Mouse (Mus musculus) intestine, embryonic 15.5 days (tissue): ENCODE measurements around the gene Mettl18. TPM values are rescaled to one million over a fixed set of nuclear protein-coding genes. Genes with fewer than 3 reads are reported as not detected.

Experiments used
- ATAC-seq: fragments of 200-750 bp; cut with Nextera tagmentation; 2 replicates; pipeline ENCODE4 v1.8.0; 2017; ENCODE audit warnings: moderate TSS enrichment, moderate library complexity
- H3K27ac ChIP-seq: fragments of 300-500 bp; sonication (generic); 2 replicates; pipeline ENCODE4 v1.5.1; 2015; ENCODE audit warnings: mild to moderate bottlenecking, inconsistent platforms
- H3K27me3 ChIP-seq: fragments of 300-500 bp; sonication (generic); replicated peaks from 2 replicates; pipeline ENCODE4 v1.6.1; 2015; ENCODE audit warnings: inconsistent platforms
- H3K36me3 ChIP-seq: fragments of 300-500 bp; sonication (generic); 2 replicates; pipeline ENCODE4 v1.6.1; 2015; ENCODE audit warnings: inconsistent platforms
- H3K4me1 ChIP-seq: fragments of 300-500 bp; sonication (generic); replicated peaks from 2 replicates; pipeline ENCODE4 v1.6.1; 2015; ENCODE audit warnings: inconsistent platforms
- H3K4me2 ChIP-seq: fragments of 300-500 bp; sonication (generic); replicated peaks from 2 replicates; pipeline ENCODE4 v1.6.1; 2015; ENCODE audit warnings: mild to moderate bottlenecking, inconsistent platforms
- H3K4me3 ChIP-seq: fragments of 300-500 bp; sonication (generic); replicated peaks from 2 replicates; pipeline ENCODE4 v1.5.1; 2015; ENCODE audit warnings: inconsistent platforms
- H3K9ac ChIP-seq: fragments of 300-500 bp; sonication (generic); 2 replicates; pipeline ENCODE4 v1.6.1; 2015; ENCODE audit warnings: inconsistent platforms
- H3K9me3 ChIP-seq: fragments of 300-500 bp; sonication (generic); 2 replicates; pipeline ENCODE4 v1.6.1; 2016; ENCODE audit warnings: inconsistent platforms
- WGBS: fragments of 180-500 bp; shearing (Covaris S2); methylation state at CpG from one replicate; pipeline ENCODE4 v1.1.7; 2015; 5-methylcytosine and 5-hydroxymethylcytosine counted together
- polyA plus RNA-seq: library from polyadenylated mRNA; unstranded; fragments of >200 nt; fragmentation: Nextera tagmentation; extraction: Ambion mirVana; gene quantifications from 2 replicates; pipeline ENCODE4 v1.2.1, GENCODE M21; 2015

Mettl18 gene
- polyA plus RNA-seq = 10.2 and 11.0 TPM in 2 replicates

DNA sequence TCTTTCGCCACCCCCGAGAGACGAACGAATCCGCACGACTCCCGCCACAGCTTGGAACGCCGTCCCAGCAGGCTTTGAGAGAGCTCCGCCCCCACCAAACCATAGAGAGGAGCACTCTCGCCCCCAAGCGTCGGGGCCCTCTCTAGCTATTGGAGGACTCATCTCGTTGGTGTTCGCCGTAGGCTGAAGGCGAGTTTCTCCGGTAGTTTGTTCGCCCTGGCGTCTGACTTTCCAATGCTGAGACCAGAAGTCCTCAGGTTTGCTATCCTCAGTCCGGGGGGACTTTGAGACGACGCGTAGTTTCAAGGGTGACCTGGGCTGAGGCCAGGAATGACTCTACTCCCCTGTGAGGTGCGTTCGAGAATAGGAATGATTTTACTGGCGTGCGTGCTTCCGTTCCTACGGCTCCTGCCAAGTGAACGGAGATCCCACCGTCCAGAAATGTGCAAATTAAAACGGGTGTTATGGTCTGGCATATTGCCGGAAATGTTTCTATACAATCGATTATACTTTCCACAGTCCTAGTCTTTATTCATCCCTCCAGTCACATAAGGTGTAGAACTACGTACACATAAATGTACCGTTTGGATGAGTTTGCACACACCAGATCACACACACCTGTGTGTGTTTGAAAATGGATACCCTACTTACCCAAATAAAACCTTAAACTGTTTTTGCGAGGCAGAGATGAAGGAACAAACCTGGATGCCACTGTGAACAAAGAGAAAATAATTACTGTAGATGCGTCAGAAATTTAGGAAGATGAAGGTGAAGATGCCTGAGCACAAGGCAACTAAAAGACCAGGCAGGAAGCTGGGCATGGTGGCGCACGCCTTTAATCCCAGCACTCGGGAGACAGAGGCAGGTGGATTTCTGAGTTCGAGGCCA is at the start of gene Mettl18, which contains the start of gene BC055324:
TSS of gene Mettl18 (plus strand) at position 169 of the 888 bp plus-strand sequence.
TSS of gene BC055324 (minus strand) at position 76 of the 888 bp plus-strand sequence.
- 2% methylated on average over 43 of the region's 43 CpGs for WGBS
- peak within 1 kb of the TSS; percentile 64 for H3K4me2 ChIP-seq

DNA sequence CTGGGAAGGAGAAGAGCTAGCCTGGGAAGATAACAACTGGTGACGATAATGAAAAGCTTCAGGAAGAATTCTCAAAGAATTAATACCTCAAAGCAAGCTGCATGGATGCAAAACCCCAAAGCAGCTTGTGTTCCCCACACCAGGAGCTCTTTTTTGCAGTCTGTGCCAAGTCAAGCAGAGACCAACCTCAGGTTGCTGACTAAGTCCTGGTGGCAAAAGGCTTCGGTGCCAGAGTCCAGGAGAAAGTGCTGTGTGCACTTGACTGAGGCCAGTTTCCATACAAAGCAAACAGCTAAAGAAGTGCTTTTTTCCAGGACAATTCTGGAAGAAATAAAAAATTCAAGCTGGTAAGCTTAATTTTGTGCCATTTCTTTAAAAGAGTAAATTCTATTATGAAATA is 41.3 kb upstream of the Mettl18 start:
- Histone ChIP-seq H3K9ac (no peak overlapping the region), H3K4me2 (no peak overlapping the region), H3K36me3 (peaks cover 18% of the 10 kb centered on the region), H3K4me3 (no peak overlapping the region), H3K9me3 (no peaks in the 10 kb centered on the region), H3K27me3 (no peaks in the 10 kb centered on the region), H3K27ac (no peak overlapping the region), H3K4me1 (no peaks in the 10 kb centered on the region)
- ATAC-seq = no peak
- WGBS = 84% methylated on average over 2 of the region's 2 CpGs

More for the DNA sequence above, at the start of gene Mettl18, which contains the start of gene BC055324:
- Histone ChIP-seq H3K27me3 (no peaks in the 10 kb centered on the region), H3K4me1 (no peaks in the 10 kb centered on the region), H3K36me3 (no peaks in the 10 kb centered on the region), H3K27ac (peak within 1 kb of the TSS; percentile 71), H3K9ac (peak within 1 kb of the TSS; percentile 72), H3K4me3 (peak within 1 kb of the TSS; percentile 87), H3K9me3 (no peaks in the 10 kb centered on the region)
- ATAC-seq = peak; percentile 98

DNA sequence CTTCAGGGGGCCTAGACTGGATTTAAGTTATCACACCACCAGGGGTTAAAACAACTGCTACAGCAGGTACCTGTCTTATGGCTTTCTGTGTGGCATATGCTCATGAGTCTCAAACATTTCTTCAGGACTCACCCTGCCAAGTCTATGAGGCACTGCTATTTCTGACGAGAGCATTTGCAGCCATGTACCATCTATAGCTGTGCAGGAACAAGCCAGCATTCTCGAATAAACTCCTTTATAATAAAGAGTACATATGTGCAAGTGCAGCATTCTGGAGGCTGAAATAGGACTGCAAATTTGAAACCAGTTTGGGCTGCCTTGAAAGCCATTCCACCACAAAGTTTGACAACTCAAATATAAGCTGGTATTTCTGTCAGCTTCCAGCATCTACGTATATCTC is 36.7 kb upstream of the Mettl18 start:
- no peak overlapping the region for H3K4me2 ChIP-seq
- H3K4me3 ChIP-seq = no peak overlapping the region
- H3K4me1 ChIP-seq = no peaks in the 10 kb centered on the region
- no peak overlapping the region for H3K27ac ChIP-seq
- H3K9ac ChIP-seq = no peak overlapping the region
- ATAC-seq = no peak
- no peaks in the 10 kb centered on the region for H3K9me3 ChIP-seq
- H3K27me3 ChIP-seq = no peaks in the 10 kb centered on the region
- H3K36me3 ChIP-seq = peaks cover 9% of the 10 kb centered on the region
- WGBS = 80% methylated on average over 3 of the region's 3 CpGs

DNA sequence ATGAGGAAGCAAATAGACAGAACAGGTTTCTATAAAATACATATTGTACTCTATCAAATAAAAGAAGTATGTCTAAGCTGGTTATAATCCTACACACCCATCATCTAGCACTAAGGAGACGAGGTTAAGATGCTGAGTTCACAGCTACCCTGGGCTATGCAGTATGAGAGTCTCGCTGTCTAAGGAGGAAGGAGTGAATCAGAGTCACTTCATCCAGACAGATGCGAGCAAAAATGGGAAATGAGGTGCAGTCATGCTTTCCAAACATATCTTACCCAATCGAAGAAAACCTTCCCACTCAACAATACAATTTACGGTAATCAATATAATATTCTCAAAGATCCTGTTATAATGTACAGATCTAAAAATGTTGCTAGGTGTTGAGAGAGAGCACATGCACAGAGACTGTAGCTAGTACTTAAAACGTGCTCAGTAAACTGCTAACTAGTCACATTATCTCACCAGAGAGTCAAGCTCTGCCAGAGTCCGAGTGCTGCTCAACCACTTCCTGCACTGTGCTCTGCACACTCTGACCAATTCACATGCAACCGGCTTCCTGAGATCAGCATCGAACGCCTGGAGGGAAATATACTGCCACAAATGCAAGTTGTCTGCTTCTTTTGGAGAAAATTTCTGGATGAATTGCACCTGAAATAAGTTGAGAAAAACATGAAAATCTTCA is 30.5 kb upstream of the Mettl18 start:
- H3K27ac ChIP-seq = no peak overlapping the region
- WGBS = 86% methylated on average over 10 of the region's 10 CpGs
- ATAC-seq = no peak
- no peaks in the 10 kb centered on the region for H3K4me1 ChIP-seq
- no peaks in the 10 kb centered on the region for H3K27me3 ChIP-seq
- no peaks in the 10 kb centered on the region for H3K9me3 ChIP-seq
- no peak overlapping the region for H3K4me3 ChIP-seq
- H3K9ac ChIP-seq = no peak overlapping the region
- no peak overlapping the region for H3K4me2 ChIP-seq
- H3K36me3 ChIP-seq = no peaks in the 10 kb centered on the region; the same call in 1 of the 2 replicates

DNA sequence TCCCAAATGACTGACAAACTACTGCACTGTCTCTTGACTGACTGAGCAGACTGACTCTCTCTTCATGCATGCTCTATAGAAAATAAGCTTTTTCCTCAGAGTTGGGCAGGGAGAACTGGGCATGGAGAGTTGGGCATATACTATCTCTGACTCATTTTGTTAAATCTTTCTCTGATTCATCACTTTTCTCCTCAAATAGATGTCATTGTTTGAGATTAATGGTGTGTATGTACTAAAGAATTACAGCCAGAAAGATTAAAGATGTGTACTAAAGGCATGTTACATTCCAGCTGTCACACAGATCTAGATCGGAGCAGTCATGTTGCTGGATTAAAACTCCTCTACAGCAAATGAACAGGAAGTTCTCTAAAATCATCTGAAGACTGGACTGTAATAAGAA is 20.2 kb upstream of the Mettl18 start:
- no peaks in the 10 kb centered on the region for H3K36me3 ChIP-seq
- 75% methylated on average over 1 of the region's 1 CpGs for WGBS
- no peak for ATAC-seq

DNA sequence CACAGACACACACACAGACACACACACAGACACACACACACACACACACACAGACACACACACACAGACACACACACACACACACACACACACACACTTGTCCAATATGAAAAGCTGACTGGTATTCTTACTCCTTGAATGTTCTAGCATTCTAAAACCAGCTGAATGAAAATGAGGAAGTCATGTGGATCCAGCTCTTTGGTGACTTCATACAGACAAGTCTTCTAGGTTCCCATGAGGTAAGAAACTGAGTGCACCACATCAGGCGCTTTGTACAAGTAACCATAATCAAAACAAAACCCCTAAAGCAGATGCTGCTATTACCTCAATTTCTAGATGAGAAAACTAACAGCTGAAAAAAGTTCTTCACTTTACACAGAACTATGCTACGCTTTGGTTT is 19.6 kb upstream of the Mettl18 start:
- H3K9ac ChIP-seq = no peak overlapping the region
- 91% methylated on average over 2 of the region's 2 CpGs for WGBS
- H3K9me3 ChIP-seq = no peaks in the 10 kb centered on the region
- H3K27ac ChIP-seq = no peak overlapping the region
- no peak overlapping the region for H3K4me3 ChIP-seq
- H3K4me1 ChIP-seq = no peaks in the 10 kb centered on the region
- no peaks in the 10 kb centered on the region for H3K36me3 ChIP-seq
- no peak for ATAC-seq
- no peaks in the 10 kb centered on the region for H3K27me3 ChIP-seq
- no peak overlapping the region for H3K4me2 ChIP-seq

More for the DNA sequence above, 20.2 kb upstream of the Mettl18 start:
- Histone ChIP-seq H3K9ac (no peak overlapping the region), H3K27me3 (no peaks in the 10 kb centered on the region), H3K4me2 (no peak overlapping the region), H3K4me1 (no peaks in the 10 kb centered on the region), H3K9me3 (no peaks in the 10 kb centered on the region), H3K4me3 (no peak overlapping the region), H3K27ac (no peak overlapping the region)

DNA sequence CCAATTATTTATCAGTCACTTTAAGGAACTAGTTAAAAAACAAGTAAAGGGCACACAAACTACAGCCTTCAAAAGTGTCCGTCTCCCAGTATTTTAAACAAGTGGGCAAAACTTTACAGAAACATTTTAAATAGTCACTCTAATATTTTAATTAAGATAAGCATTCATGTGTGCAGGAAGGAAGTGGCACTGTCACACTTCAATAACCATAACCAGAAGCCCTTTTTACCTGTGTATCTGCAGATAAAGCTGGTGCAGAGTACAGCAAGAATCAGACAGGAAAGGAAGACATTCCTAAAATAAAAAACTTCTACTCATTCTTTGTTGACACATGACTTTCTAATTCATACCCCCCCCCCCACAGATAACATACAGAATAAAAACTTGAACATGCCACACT is 18.2 kb upstream of the Mettl18 start:
- Histone ChIP-seq H3K4me2 (no peak overlapping the region), H3K4me1 (no peaks in the 10 kb centered on the region), H3K27me3 (no peaks in the 10 kb centered on the region), H3K9me3 (no peaks in the 10 kb centered on the region), H3K36me3 (no peaks in the 10 kb centered on the region), H3K4me3 (no peak overlapping the region), H3K27ac (no peak overlapping the region), H3K9ac (no peak overlapping the region)
- ATAC-seq = no peak
- 91% methylated on average over 1 of the region's 1 CpGs for WGBS

DNA sequence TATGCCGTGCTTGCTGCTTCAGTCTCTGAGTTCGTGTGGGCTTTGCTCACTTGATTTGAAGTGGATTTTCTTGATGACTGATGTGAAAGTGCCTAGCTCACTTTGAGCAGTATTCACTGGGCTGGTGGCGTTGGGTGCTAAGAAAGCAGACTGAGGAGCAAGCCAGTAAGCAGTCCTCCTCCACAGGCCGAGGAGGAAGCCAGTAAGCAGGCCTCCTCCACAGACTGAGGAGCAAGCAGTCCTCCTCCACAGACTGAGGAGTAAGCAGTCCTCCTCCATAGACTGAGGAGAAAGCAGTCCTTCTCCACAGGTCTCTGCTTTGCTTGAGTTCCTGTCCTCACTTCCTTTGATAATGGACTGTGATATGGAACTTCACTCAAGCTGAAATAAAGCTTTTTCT is 2.3 kb upstream of the Mettl18 start:
- H3K27ac ChIP-seq = no peak overlapping the region
- WGBS = 78% methylated on average over 4 of the region's 4 CpGs

DNA sequence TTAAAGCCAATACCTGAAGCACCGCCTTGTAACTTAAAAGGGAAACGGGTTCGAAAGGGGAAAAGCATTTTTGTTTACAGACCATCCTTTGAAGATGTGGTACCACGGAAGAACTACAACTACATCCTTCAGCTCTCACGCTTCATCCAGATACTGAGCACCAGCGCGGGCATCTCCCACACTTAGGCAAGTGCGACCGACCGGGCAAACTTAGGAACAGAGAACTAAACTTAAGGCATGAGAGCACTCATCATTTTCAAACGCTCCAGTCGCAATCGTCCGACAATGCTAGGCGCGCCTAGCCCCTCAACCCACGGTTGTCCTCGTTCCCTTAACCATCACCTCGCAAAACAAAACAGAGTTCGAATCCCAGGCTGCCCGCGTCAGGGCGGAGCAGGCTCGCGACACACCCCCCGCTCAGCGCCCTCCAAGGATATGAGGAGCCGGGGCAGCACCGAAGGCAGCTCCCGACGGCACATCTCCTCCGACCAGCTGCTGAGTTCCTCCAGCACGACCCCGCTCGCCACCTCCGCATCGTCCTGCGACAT is 442 bp upstream of the Mettl18 start:
- Histone ChIP-seq H3K4me3 (peak overlapping the region; percentile 87), H3K4me2 (peak overlapping the region; percentile 64), H3K4me1 (no peaks in the 10 kb centered on the region), H3K9ac (peak overlapping the region; percentile 72), H3K27me3 (no peaks in the 10 kb centered on the region), H3K9me3 (no peaks in the 10 kb centered on the region), H3K27ac (0 out of 2 replicates have a peak overlapping the region, but pooled peaks have one; percentile 58), H3K36me3 (no peaks in the 10 kb centered on the region)
- peak; percentile 84 for ATAC-seq
- 2% methylated on average over 38 of the region's 38 CpGs for WGBS

More for the DNA sequence above, 2.3 kb upstream of the Mettl18 start:
- no peak overlapping the region for H3K4me2 ChIP-seq
- no peak overlapping the region for H3K4me3 ChIP-seq
- no peak overlapping the region for H3K9ac ChIP-seq
- no peaks in the 10 kb centered on the region for H3K36me3 ChIP-seq
- H3K4me1 ChIP-seq = no peaks in the 10 kb centered on the region
- H3K9me3 ChIP-seq = no peaks in the 10 kb centered on the region
- ATAC-seq = no peak
- no peaks in the 10 kb centered on the region for H3K27me3 ChIP-seq

DNA sequence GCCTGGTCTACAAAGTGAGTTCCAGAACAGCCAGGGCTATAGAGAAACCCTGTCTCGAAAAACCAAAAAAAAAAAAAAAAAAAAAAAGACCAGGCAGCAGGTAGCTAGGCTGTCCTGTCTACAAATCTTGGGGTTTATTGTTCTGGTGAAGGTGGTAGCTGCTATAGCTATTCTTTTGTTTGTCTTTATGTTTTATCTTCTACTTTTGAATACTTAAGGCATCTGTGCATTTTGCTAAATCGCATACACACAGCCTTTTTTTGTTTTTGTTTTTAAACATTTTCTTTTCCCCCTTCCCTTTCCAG is 872 bp downstream of the Mettl18 start:
- no peak overlapping the region for H3K9ac ChIP-seq
- no peaks in the 10 kb centered on the region for H3K9me3 ChIP-seq

DNA sequence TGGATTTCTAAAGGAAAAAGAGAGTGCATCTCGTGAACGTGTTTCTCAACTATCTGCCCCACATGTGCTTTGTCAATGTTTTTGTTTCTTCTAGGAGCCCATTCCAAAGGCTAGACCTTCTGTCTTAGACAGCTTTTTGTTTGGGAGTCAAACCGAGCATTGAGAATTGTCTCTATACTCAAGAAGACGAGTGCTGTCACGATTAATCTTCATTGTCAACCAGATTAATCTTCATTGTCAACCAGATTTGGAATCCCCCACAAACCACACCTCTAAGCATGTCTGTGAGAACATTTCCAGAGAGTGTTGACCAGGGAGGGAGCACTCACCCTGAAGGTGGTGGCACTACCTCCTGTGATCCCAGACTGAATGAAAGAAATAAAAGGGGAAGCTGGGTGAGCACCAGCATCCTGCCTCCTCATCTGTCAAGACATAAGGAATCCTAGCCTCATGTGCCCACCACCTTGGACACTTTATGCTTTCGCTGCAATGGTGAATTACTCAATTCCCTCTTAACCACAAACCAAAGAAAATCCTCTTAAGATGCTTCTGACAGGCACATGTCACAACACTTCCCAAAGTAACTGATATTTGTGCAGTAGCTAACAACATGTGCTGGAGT is 7.3 kb downstream of the Mettl18 start:
- no peaks in the 10 kb centered on the region for H3K4me1 ChIP-seq
- no peak overlapping the region for H3K27ac ChIP-seq
- H3K9ac ChIP-seq = no peak overlapping the region
- H3K4me3 ChIP-seq = no peak overlapping the region
- no peaks in the 10 kb centered on the region for H3K27me3 ChIP-seq
- no peaks in the 10 kb centered on the region for H3K36me3 ChIP-seq
- H3K4me2 ChIP-seq = no peak overlapping the region
- ATAC-seq = no peak
- 69% methylated on average over 6 of the region's 6 CpGs for WGBS
- no peaks in the 10 kb centered on the region for H3K9me3 ChIP-seq

More for the DNA sequence above, 872 bp downstream of the Mettl18 start:
- peak overlapping the region; percentile 60 for H3K4me2 ChIP-seq
- ATAC-seq = no peak
- H3K36me3 ChIP-seq = no peaks in the 10 kb centered on the region
- WGBS = 51% methylated on average over 2 of the region's 2 CpGs
- H3K27me3 ChIP-seq = no peaks in the 10 kb centered on the region
- H3K4me3 ChIP-seq = peak overlapping the region; percentile 87
- no peak overlapping the region for H3K27ac ChIP-seq
- no peaks in the 10 kb centered on the region for H3K4me1 ChIP-seq

DNA sequence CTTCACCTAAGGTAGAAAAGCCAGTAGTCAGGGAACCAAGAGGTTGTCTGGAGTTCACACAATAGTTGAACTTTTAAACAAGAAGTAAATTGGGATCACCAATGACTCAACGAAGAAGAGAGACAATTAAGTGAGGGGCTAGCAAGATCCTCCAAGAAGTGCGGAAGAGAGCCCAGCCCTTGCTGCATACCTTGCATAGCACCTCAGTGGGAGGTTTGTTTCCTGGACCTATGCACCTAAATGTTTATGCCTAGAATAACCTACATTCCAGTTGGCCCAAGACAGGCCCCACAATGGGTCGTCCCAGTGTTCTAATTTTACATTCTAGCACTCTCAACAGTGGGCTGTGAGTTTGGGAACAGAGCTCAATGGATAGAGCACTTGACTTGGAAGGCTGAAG is 9.6 kb downstream of the Mettl18 start:
- H3K9me3 ChIP-seq = no peaks in the 10 kb centered on the region
- H3K27ac ChIP-seq = no peak overlapping the region
- no peaks in the 10 kb centered on the region for H3K36me3 ChIP-seq
- no peak overlapping the region for H3K4me2 ChIP-seq
- WGBS = 65% methylated on average over 3 of the region's 3 CpGs
- no peaks in the 10 kb centered on the region for H3K4me1 ChIP-seq
- no peak overlapping the region for H3K9ac ChIP-seq
- ATAC-seq = no peak
- no peaks in the 10 kb centered on the region for H3K27me3 ChIP-seq
- no peak overlapping the region for H3K4me3 ChIP-seq
